Mouse (Mus musculus): ENCODE data around the gene Cbln3. TPM values are rescaled to one million over a fixed set of nuclear protein-coding genes. Genes with fewer than 3 reads are reported as not detected.

Cbln3 gene
- polyA plus RNA-seq, 1 experiment = 534 TPM

GRCm38 (mm10) chr14:55885114-55885790 is 1.1 kb upstream of the Cbln3 start:
- Histone ChIP-seq H3K4me3 (replicated peaks; ENCODE audit: insufficient read depth, low read depth, low read length) (peak overlapping the region; percentile 96), H3K27ac (ENCODE audit: insufficient read depth, low read length) (peak overlapping the region; percentile 73), H3K4me1 (ENCODE audit: control insufficient read depth, insufficient read depth, low read length) (peaks cover 25% of the 10 kb centered on the region), H3K27me3 (ENCODE audit: control insufficient read depth, insufficient read depth, low read length) (no peaks in the 10 kb centered on the region)
- TF ChIP-seq CTCF (IDR thresholded peaks at IDR 0.05; ENCODE audit: borderline replicate concordance, insufficient read depth, low read depth, low read length) (no peak), POLR2A (IDR thresholded peaks at IDR 0.05; ENCODE audit: borderline replicate concordance, insufficient read depth, low read length) (no peak)
- DNase-seq = peak in 1 of 2 experiments; percentile 71
- under 1% methylated on average over 27 of the region's 30 CpGs for WGBS

DNA sequence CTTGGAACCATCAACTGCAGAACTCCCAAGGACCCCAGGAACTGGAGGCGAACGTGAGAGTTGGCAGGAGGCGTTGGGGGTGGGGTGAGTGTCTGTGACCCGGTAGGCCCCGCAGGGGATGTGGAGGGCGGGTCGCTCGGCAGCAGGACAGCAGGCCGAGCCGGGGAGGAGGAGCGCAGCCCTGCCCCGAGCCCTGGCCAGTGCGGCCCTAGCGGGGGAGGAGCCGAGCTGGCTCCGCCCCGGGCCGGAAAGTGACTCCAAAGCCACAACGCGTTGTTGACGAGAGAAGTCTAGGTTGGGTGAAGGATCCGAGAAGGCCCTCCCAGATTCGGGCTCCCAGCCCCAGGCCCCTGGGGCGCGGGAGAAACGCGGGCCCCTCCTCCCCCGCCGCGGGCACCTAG is 521 bp upstream of the Cbln3 start, which contains the start of gene Khnyn:
Gene Khnyn (plus strand): TSS at position 235 of the 401 bp plus-strand sequence.
- H3K27ac ChIP-seq (ENCODE audit: insufficient read depth, low read length) = peak within 1 kb of the TSS; percentile 100
- H3K27me3 ChIP-seq (ENCODE audit: control insufficient read depth, insufficient read depth, low read length) = no peaks in the 10 kb centered on the region
- peak; percentile 95 to 97 for DNase-seq
- 0% methylated on average over 30 of the region's 30 CpGs for WGBS
- H3K4me3 ChIP-seq (replicated peaks; ENCODE audit: insufficient read depth, low read depth, low read length) = peak within 1 kb of the TSS; percentile 96
- H3K4me1 ChIP-seq (ENCODE audit: control insufficient read depth, insufficient read depth, low read length) = peaks cover 25% of the 10 kb centered on the region
- peak; percentile 73 for TF ChIP-seq POLR2A (IDR thresholded peaks at IDR 0.05; ENCODE audit: borderline replicate concordance, insufficient read depth, low read length)
- no peak for TF ChIP-seq CTCF (IDR thresholded peaks at IDR 0.05; ENCODE audit: borderline replicate concordance, insufficient read depth, low read depth, low read length)

GRCm38 (mm10) chr14:55883663-55884062 is 529 bp downstream of the Cbln3 start:
- Histone ChIP-seq H3K4me3 (replicated peaks; ENCODE audit: insufficient read depth, low read depth, low read length) (peak overlapping the region; percentile 96), H3K27me3 (ENCODE audit: control insufficient read depth, insufficient read depth, low read length) (no peaks in the 10 kb centered on the region), H3K27ac (ENCODE audit: insufficient read depth, low read length) (peak overlapping the region; percentile 100), H3K4me1 (ENCODE audit: control insufficient read depth, insufficient read depth, low read length) (peaks cover 28% of the 10 kb centered on the region)
- TF ChIP-seq POLR2A (IDR thresholded peaks at IDR 0.05; ENCODE audit: borderline replicate concordance, insufficient read depth, low read length) = no peak
- TF ChIP-seq CTCF (IDR thresholded peaks at IDR 0.05; ENCODE audit: borderline replicate concordance, insufficient read depth, low read depth, low read length) = no peak
- 17% methylated on average over 12 of the region's 12 CpGs for WGBS
- DNase-seq = no peak

DNA sequence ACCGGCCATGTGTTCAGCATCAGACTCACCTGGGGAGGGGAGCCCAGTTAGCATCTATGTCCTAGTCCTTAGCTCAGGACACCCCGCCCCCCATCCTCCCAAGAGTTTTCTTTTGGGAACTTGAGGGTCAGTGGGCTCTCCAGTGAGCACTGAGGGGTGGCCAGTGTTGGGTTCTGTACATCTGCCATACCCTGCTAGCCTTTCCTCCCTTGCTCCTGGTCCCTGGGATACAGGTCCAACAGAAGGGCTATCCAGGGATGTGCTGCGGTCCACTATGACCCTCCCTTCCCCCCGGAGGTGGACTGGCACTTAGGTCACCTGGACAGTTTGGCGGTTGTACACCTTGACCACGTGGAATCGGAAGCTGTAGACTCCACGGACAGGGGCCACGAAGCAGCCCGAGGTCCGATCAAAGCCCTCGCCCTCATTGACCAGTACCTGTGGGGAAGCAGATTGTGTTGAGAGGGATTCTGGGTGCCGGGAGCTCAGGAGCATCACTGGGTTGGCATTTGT is 987 bp downstream of the Cbln3 start:
- peak overlapping the region; percentile 96 for H3K4me3 ChIP-seq (replicated peaks; ENCODE audit: insufficient read depth, low read depth, low read length)
- H3K27me3 ChIP-seq (ENCODE audit: control insufficient read depth, insufficient read depth, low read length) = no peaks in the 10 kb centered on the region
- H3K4me1 ChIP-seq (ENCODE audit: control insufficient read depth, insufficient read depth, low read length) = peaks cover 25% of the 10 kb centered on the region
- DNase-seq = peak; percentile 71 to 76
- H3K27ac ChIP-seq (ENCODE audit: insufficient read depth, low read length) = peak overlapping the region; percentile 100
- TF ChIP-seq POLR2A (IDR thresholded peaks at IDR 0.05; ENCODE audit: borderline replicate concordance, insufficient read depth, low read length) (0 out of 2 replicates have a peak, but pooled peaks have one; percentile 29), CTCF (IDR thresholded peaks at IDR 0.05; ENCODE audit: borderline replicate concordance, insufficient read depth, low read depth, low read length) (no peak)
- WGBS = 22% methylated on average over 13 of the region's 13 CpGs

DNA sequence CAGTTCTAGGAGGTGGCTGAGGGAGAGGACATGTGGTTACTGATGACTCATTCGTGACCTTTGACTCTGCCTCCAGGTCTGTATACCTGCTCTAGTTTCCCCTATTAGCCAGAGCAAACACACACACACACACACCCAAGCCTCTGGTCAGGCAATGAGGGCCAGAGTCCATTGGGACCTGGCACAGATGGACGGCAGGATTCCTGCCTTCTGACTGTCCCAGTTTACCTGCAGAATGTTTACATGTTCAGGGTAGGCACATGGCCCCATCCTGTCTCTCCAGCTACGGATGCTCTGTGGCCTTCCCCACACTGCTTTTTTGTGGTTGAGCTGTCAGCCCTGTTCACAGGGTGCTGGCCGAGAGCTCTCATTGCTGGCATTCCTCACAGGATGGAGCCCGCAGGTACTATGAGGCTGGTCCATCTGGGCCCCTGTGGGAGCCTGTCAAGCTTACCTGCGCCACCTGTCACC is 2.0 kb downstream of the Cbln3 start:
- Histone ChIP-seq H3K4me1 (ENCODE audit: control insufficient read depth, insufficient read depth, low read length) (peaks cover 27% of the 10 kb centered on the region), H3K4me3 (replicated peaks; ENCODE audit: insufficient read depth, low read depth, low read length) (peak overlapping the region; percentile 96), H3K27me3 (ENCODE audit: control insufficient read depth, insufficient read depth, low read length) (no peaks in the 10 kb centered on the region), H3K27ac (ENCODE audit: insufficient read depth, low read length) (peak overlapping the region; percentile 34)
- TF ChIP-seq CTCF (IDR thresholded peaks at IDR 0.05; ENCODE audit: borderline replicate concordance, insufficient read depth, low read depth, low read length) (no peak), POLR2A (IDR thresholded peaks at IDR 0.05; ENCODE audit: borderline replicate concordance, insufficient read depth, low read length) (peak; percentile 32; the same call in 1 of the 2 replicates)
- peak; percentile 95 to 99 for DNase-seq
- 9% methylated on average over 6 of the region's 6 CpGs for WGBS

DNA sequence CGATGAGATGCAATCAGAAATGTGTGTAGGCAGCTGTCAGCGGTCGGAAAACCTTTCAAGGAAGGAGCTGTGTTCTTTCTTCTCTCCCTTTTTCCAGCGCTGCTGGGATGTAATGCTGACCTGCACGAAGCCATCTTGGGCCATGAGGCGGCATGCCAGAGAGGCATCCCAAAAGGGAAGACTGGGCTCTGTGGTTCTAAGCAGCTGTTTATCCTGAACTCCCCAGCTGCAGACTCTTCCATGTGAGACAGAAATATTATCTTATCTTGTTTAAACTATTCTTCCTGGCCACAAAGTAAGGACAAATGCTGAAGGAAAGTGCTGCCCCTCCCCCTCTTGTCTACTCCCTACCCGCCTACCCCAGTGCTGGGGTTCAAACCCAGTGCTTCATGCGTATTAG is 3.2 kb downstream of the Cbln3 start:
- 39% methylated on average over 8 of the region's 8 CpGs for WGBS
- H3K27me3 ChIP-seq (ENCODE audit: control insufficient read depth, insufficient read depth, low read length) = no peaks in the 10 kb centered on the region
- TF ChIP-seq CTCF (IDR thresholded peaks at IDR 0.05; ENCODE audit: borderline replicate concordance, insufficient read depth, low read depth, low read length) (no peak), POLR2A (IDR thresholded peaks at IDR 0.05; ENCODE audit: borderline replicate concordance, insufficient read depth, low read length) (no peak)
- H3K27ac ChIP-seq (ENCODE audit: insufficient read depth, low read length) = peak overlapping the region; percentile 82
- peaks cover 20% of the 10 kb centered on the region for H3K4me1 ChIP-seq (ENCODE audit: control insufficient read depth, insufficient read depth, low read length)
- peak overlapping the region; percentile 37 for H3K4me3 ChIP-seq (replicated peaks; ENCODE audit: insufficient read depth, low read depth, low read length)
- DNase-seq = peak; percentile 30 to 36

GRCm38 (mm10) chr14:55879623-55880022 is 4.6 kb downstream of the Cbln3 start:
- peak; percentile 75 to 76 for DNase-seq
- 16% methylated on average over 1 of the region's 1 CpGs for WGBS
- 0 out of 2 replicates have a peak, but pooled peaks have one; percentile 1 for TF ChIP-seq POLR2A (IDR thresholded peaks at IDR 0.05; ENCODE audit: borderline replicate concordance, insufficient read depth, low read length)
- peak; percentile 71 for TF ChIP-seq CTCF (IDR thresholded peaks at IDR 0.05; ENCODE audit: borderline replicate concordance, insufficient read depth, low read depth, low read length)
- peaks cover 20% of the 10 kb centered on the region for H3K4me1 ChIP-seq (ENCODE audit: control insufficient read depth, insufficient read depth, low read length)
- H3K27me3 ChIP-seq (ENCODE audit: control insufficient read depth, insufficient read depth, low read length) = no peaks in the 10 kb centered on the region
- no peak overlapping the region for H3K4me3 ChIP-seq (replicated peaks; ENCODE audit: insufficient read depth, low read depth, low read length)
- peak overlapping the region; percentile 14; the same call in 1 of the 2 replicates for H3K27ac ChIP-seq (ENCODE audit: insufficient read depth, low read length)
